Mouse (Mus musculus): ENCODE results near the gene Cntnap2.

- TF ChIP-seq CTCF (IDR thresholded peaks at IDR 0.05; ENCODE audit: low read depth): no peak
- TF ChIP-seq EP300 (IDR thresholded peaks at IDR 0.05; ENCODE audit: low read depth): no peak
Measured at GRCm38 (mm10) chr6:47190282-47190681, 2131.1 kb downstream of the Cntnap2 start.

All from liver, postnatal 0 days (tissue).